Mouse (Mus musculus): ENCODE results near the gene Actn2.

- no peak for TF ChIP-seq CTCF (IDR thresholded peaks at IDR 0.05; ENCODE audit: low read depth)
- no peak for TF ChIP-seq EP300 (IDR thresholded peaks at IDR 0.05; ENCODE audit: low read depth)
Measured at GRCm38 (mm10) chr13:12339446-12339845, 1.1 kb downstream of the Actn2 start.
